Mouse (Mus musculus) spleen, postnatal 10 days (tissue): ENCODE data around the gene Scube2.

Source experiments
- DNase-seq, 2 experiments: peaks; one replicate each; pipeline ENCODE4 v3.0.0; 2021 to 2022; ENCODE audit warnings: low spot score in 2 of 2

The Scube2 gene

GRCm38 (mm10) chr7:109852017-109852416, 13.5 kb downstream of the Scube2 start:
- no peak for DNase-seq

GRCm38 (mm10) chr7:109850531-109850930, 14.9 kb downstream of the Scube2 start:
- DNase-seq = no peak

GRCm38 (mm10) chr7:109849750-109850434, 15.6 kb downstream of the Scube2 start:
- DNase-seq = no peak

GRCm38 (mm10) chr7:109848867-109849733, 16.4 kb downstream of the Scube2 start:
- no peak for DNase-seq

GRCm38 (mm10) chr7:109844100-109844499, 21.4 kb downstream of the Scube2 start:
- DNase-seq = no peak

- no peak for DNase-seq
Measured at GRCm38 (mm10) chr7:109841618-109842418, 23.7 kb downstream of the Scube2 start.

GRCm38 (mm10) chr7:109841031-109841430, 24.4 kb downstream of the Scube2 start:
- DNase-seq = no peak

GRCm38 (mm10) chr7:109838613-109839012, 26.9 kb downstream of the Scube2 start:
- DNase-seq = no peak

- no peak for DNase-seq
Measured at GRCm38 (mm10) chr7:109837651-109838050, 27.8 kb downstream of the Scube2 start.

- DNase-seq = no peak
Measured at GRCm38 (mm10) chr7:109834894-109835293, 30.6 kb downstream of the Scube2 start.

GRCm38 (mm10) chr7:109831376-109831775, 34.1 kb downstream of the Scube2 start:
- DNase-seq = no peak

GRCm38 (mm10) chr7:109826911-109827310, 38.6 kb downstream of the Scube2 start:
- no peak for DNase-seq

GRCm38 (mm10) chr7:109825293-109825692, 40.2 kb downstream of the Scube2 start:
- no peak for DNase-seq

- peak in 1 of 2 experiments; percentile 31 for DNase-seq
Measured at GRCm38 (mm10) chr7:109818600-109818999, 46.9 kb downstream of the Scube2 start.

- peak in 1 of 2 experiments; percentile 38 for DNase-seq
Measured at GRCm38 (mm10) chr7:109817954-109818353, 47.5 kb downstream of the Scube2 start.

GRCm38 (mm10) chr7:109813330-109814140, 51.9 kb downstream of the Scube2 start:
- no peak for DNase-seq

GRCm38 (mm10) chr7:109807616-109808485, 57.6 kb downstream of the Scube2 start:
- DNase-seq = no peak

- DNase-seq = peak in 1 of 2 experiments; percentile 70
Measured at GRCm38 (mm10) chr7:109804843-109805242, 60.6 kb downstream of the Scube2 start.

GRCm38 (mm10) chr7:109804355-109804754, 61.1 kb downstream of the Scube2 start:
- no peak for DNase-seq

GRCm38 (mm10) chr7:109803516-109803915, 62.0 kb downstream of the Scube2 start:
- no peak for DNase-seq
